Mouse (Mus musculus) kidney, embryonic 14.5 days (tissue): ENCODE results near the gene Ddx51. TPM values are rescaled to one million over a fixed set of nuclear protein-coding genes. Genes with fewer than 3 reads are reported as not detected.
A peak's percentile ranks its signal among the peaks of the same experiment; 100 is the strongest.

Source experiments
- ATAC-seq: fragments of 200-750 bp; cut with Nextera tagmentation; 2 replicates; pipeline ENCODE4 v1.8.0; 2017; ENCODE audit warnings: moderate number of reproducible peaks, mild to moderate bottlenecking, moderate TSS enrichment, moderate library complexity; ENCODE audit not compliant: low FRiP score, low TSS enrichment
- H3K27ac ChIP-seq: fragments of 300-500 bp; sonication (generic); 2 replicates; pipeline ENCODE4 v1.5.1; 2014; ENCODE audit warnings: low read depth, mild to moderate bottlenecking, low read length, moderate library complexity, mixed read lengths
- H3K27me3 ChIP-seq: fragments of 300-500 bp; sonication (generic); 2 replicates; pipeline ENCODE4 v1.6.1; 2014; ENCODE audit warnings: mild to moderate bottlenecking, low read length; ENCODE audit not compliant: control insufficient read depth, insufficient read depth
- H3K36me3 ChIP-seq: fragments of 300-500 bp; sonication (generic); 2 replicates; pipeline ENCODE4 v1.6.1; 2014; ENCODE audit warnings: low read length, mixed read lengths; ENCODE audit not compliant: control insufficient read depth, insufficient read depth
- H3K4me1 ChIP-seq: fragments of 300-500 bp; sonication (generic); 2 replicates; pipeline ENCODE4 v1.6.1; 2014; ENCODE audit warnings: low read length, mixed read lengths; ENCODE audit not compliant: control insufficient read depth, insufficient read depth
- H3K4me2 ChIP-seq: fragments of 300-500 bp; sonication (generic); replicated peaks from 2 replicates; pipeline ENCODE4 v1.6.1; 2014; ENCODE audit warnings: low read depth, mild to moderate bottlenecking, low read length
- H3K4me3 ChIP-seq: fragments of 300-500 bp; sonication (generic); 2 replicates; pipeline ENCODE4 v1.5.1; 2014; ENCODE audit warnings: mild to moderate bottlenecking, low read length
- H3K9ac ChIP-seq: fragments of 300-500 bp; sonication (generic); 2 replicates; pipeline ENCODE4 v1.6.1; 2014; ENCODE audit warnings: low read depth, mild to moderate bottlenecking, low read length, moderate library complexity
- H3K9me3 ChIP-seq: fragments of 300-500 bp; sonication (generic); 2 replicates; pipeline ENCODE4 v1.6.1; 2016; ENCODE audit warnings: low read length; ENCODE audit not compliant: control insufficient read depth
- WGBS: fragments of 180-500 bp; shearing (Covaris S2); extraction: QIAGEN DNeasy Blood & Tissue Kit; methylation state at CpG from one replicate; pipeline ENCODE4 v1.1.7; 2014; 5-methylcytosine and 5-hydroxymethylcytosine counted together
- polyA plus RNA-seq: library from polyadenylated mRNA; unstranded; fragments of >200 nt; fragmentation: Nextera tagmentation; extraction: Ambion mirVana; gene quantifications from 2 replicates; pipeline ENCODE4 v1.2.1, GENCODE M21; 2014

The Ddx51 gene
- polyA plus RNA-seq, result 23.9 and 31.1 TPM in 2 replicates

DNA sequence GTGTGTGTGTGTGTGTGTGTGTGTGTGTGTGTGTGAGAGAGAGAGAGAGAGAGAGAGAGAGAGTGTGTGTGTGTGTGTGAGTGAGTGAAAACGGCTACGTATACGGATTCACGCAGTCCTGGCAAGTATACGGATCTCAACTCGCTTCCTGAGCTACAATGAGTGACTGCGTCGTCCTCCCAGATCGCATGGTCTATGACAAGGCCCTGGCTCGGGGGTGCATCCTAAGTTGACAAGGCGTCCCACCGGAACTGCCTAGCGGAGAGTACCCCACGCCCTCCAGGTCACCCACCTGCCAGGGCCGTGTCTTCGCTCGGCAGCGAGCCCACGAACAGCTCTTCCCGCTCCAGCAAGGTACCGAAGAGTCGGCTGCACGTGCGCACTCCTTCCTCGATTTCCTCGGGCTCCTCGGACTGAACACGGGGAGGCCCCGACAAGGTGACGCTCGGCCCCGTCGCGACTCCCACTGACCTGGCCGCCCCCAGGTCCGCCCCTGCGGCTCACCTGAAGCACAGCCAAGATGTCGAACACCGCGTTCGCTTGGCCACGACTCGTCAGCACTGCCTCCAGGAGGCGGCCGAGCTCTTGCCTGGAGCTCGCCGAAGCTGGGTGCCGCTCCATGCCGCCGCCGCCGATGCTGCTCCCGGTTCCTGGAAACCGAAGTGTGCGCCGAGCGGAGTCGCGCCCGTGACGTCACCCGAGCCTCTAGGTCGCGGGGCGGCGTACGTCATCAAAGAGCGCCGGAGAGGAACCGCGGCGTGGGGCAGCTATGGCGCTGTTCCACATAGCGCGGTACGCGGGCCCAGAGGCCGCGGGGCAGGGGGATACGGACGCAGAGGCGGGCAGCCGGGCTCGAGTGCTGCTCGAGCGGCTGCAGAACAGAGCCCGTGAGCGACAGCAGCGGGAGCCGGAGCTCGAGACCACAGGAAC is at the start of gene Ddx51, which contains the start of gene Noc4l:
Gene Ddx51, plus strand, starts transcription at position 733 of the 930 bp plus-strand sequence.
Gene Noc4l, minus strand, starts transcription at position 699 of the 930 bp plus-strand sequence.
- H3K27me3 ChIP-seq, result no peaks in the 10 kb centered on the region
- peak within 1 kb of the TSS; percentile 88 for H3K9ac ChIP-seq
- 1% methylated on average over 86 of the region's 91 CpGs for WGBS
- peak within 1 kb of the TSS; percentile 99 for H3K4me3 ChIP-seq
- H3K36me3 ChIP-seq, result peaks cover 68% of the 10 kb centered on the region
- H3K4me2 ChIP-seq, result peak within 1 kb of the TSS; percentile 93
- peaks cover 6% of the 10 kb centered on the region for H3K4me1 ChIP-seq
- peak; percentile 84 for ATAC-seq
- H3K9me3 ChIP-seq, result no peaks in the 10 kb centered on the region
- H3K27ac ChIP-seq, result no peak within 1 kb of the TSS

- Histone ChIP-seq H3K9me3 (no peaks in the 10 kb centered on the region), H3K9ac (no peak overlapping the region), H3K4me3 (no peak overlapping the region), H3K4me2 (no peak overlapping the region), H3K27me3 (no peaks in the 10 kb centered on the region), H3K4me1 (no peaks in the 10 kb centered on the region), H3K36me3 (no peaks in the 10 kb centered on the region), H3K27ac (no peak overlapping the region)
- ATAC-seq, result no peak
- 82% methylated on average over 2 of the region's 2 CpGs for WGBS
Observed at GRCm38 (mm10) chr5:110604311-110604710, 48.9 kb upstream of the Ddx51 start.

DNA sequence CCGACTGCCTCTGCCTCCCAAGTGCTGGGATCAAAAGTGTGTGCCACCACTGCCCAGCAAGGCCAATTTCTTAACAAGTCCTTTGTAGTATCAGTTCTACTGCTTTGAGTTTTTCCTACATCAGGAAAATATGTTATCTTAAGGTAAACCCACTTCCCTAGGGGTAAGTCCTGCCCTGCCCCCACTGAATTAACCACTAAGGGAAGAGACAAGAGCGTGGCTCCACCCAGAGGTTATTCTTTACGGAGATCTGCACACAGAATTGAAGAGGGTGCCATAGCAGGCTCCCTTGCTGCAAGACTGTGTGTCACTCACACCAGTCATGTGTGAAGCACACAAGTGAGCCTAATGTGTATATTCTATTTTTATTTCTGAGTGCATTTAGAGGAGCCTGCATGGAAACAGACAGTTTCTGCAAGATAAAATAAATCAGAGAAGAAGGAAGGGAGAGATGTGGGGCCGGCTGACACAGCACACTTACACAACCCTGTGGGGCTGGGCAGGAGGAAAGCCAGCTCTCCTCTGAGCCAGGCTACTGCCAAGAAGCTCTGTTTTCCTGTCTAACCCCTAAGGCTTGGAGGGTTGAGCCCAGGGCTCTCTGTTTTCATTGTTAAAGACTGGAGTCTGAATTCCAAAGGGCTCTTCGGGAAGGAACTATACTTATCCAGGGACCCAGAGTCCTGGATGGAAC is 47.6 kb upstream of the Ddx51 start:
- H3K36me3 ChIP-seq, result no peaks in the 10 kb centered on the region
- no peak overlapping the region for H3K9ac ChIP-seq
- no peaks in the 10 kb centered on the region for H3K9me3 ChIP-seq
- H3K27ac ChIP-seq, result no peak overlapping the region
- H3K4me1 ChIP-seq, result no peaks in the 10 kb centered on the region
- no peaks in the 10 kb centered on the region for H3K27me3 ChIP-seq
- no peak overlapping the region for H3K4me3 ChIP-seq
- H3K4me2 ChIP-seq, result no peak overlapping the region
- ATAC-seq, result no peak
- 56% methylated on average over 5 of the region's 5 CpGs for WGBS

- Histone ChIP-seq H3K4me1 (no peaks in the 10 kb centered on the region), H3K9ac (no peak overlapping the region), H3K27ac (no peak overlapping the region), H3K4me2 (no peak overlapping the region), H3K27me3 (no peaks in the 10 kb centered on the region), H3K36me3 (no peaks in the 10 kb centered on the region), H3K4me3 (no peak overlapping the region), H3K9me3 (no peaks in the 10 kb centered on the region)
- 44% methylated on average over 3 of the region's 3 CpGs for WGBS
- ATAC-seq, result no peak
Observed at GRCm38 (mm10) chr5:110607767-110608166, 45.5 kb upstream of the Ddx51 start.

DNA sequence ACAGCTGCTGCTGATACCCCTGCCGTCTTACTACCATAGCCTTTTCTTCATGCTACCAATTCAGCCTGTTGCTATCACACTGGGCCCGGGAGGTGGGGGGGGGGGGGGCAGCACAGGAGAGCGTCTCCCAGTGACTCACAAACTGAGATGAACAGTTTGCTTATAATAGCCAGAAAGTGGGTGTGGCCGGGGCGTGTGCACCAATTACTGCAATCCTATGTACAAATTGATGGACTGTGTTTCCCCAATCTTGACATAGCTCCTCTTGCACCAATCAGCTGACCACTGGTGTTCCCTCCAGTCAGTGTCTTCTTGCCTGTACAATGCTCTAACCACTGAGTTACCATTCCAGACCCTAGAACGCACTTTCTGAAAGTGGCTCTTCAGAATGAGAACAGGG is 44.9 kb upstream of the Ddx51 start:
- 82% methylated on average over 6 of the region's 6 CpGs for WGBS
- no peak for ATAC-seq
- H3K27ac ChIP-seq, result no peak overlapping the region
- no peaks in the 10 kb centered on the region for H3K9me3 ChIP-seq
- no peaks in the 10 kb centered on the region for H3K4me1 ChIP-seq
- H3K27me3 ChIP-seq, result no peaks in the 10 kb centered on the region
- H3K9ac ChIP-seq, result no peak overlapping the region
- H3K36me3 ChIP-seq, result no peaks in the 10 kb centered on the region
- H3K4me3 ChIP-seq, result no peak overlapping the region
- H3K4me2 ChIP-seq, result no peak overlapping the region

- Histone ChIP-seq H3K4me1 (no peaks in the 10 kb centered on the region), H3K4me2 (no peak overlapping the region), H3K9me3 (no peaks in the 10 kb centered on the region), H3K4me3 (no peak overlapping the region), H3K36me3 (no peaks in the 10 kb centered on the region), H3K27me3 (no peaks in the 10 kb centered on the region), H3K27ac (no peak overlapping the region), H3K9ac (no peak overlapping the region)
- 69% methylated on average over 8 of the region's 8 CpGs for WGBS
- no peak for ATAC-seq
Observed at GRCm38 (mm10) chr5:110608941-110609340, 44.3 kb upstream of the Ddx51 start.

DNA sequence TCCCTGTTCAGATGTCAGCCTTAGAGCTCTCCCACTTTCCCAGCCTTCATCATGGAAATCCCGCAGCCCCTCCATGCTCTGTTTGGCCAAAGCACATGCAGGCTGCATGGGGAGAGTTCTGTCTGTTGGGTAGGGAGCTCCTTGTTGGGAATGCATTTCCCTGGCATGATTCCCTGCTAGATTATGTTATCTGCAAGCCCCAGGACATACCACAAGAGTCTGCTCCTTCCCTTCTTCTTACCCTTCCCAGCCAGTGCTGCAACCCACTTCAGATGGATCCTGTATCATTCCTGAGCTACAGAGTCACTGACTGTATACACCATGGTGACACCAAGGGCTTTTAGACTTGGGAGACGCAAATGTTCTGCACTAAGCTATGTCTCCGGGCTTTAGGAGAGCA is 43.8 kb upstream of the Ddx51 start:
- H3K4me3 ChIP-seq, result no peak overlapping the region
- H3K4me2 ChIP-seq, result no peak overlapping the region
- H3K27ac ChIP-seq, result no peak overlapping the region
- 86% methylated on average over 3 of the region's 3 CpGs for WGBS
- no peak for ATAC-seq
- no peaks in the 10 kb centered on the region for H3K27me3 ChIP-seq
- no peak overlapping the region for H3K9ac ChIP-seq
- H3K4me1 ChIP-seq, result no peaks in the 10 kb centered on the region
- H3K9me3 ChIP-seq, result no peaks in the 10 kb centered on the region
- H3K36me3 ChIP-seq, result no peaks in the 10 kb centered on the region

DNA sequence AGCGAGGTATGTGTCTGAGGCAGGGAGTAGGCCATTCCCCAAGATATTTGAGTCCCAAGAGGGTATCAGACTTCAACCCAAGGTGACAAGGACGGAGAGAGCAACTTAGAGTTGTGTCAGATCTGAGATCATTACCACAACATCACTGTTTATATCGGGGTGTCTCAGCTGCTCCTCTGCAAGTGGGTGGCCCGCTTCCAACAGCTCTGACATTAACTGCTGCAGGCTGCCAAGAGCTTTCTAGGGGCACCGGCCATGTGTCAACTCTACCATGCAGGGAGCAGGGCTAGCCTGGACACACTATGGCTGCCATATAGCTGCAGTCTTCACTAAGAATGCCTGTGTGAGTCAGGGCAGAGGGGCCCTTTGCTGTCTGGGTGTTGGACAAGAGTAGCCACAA is 43.4 kb upstream of the Ddx51 start:
- no peaks in the 10 kb centered on the region for H3K4me1 ChIP-seq
- H3K4me2 ChIP-seq, result no peak overlapping the region
- no peak overlapping the region for H3K4me3 ChIP-seq
- ATAC-seq, result no peak
- no peaks in the 10 kb centered on the region for H3K9me3 ChIP-seq
- no peak overlapping the region for H3K27ac ChIP-seq
- H3K27me3 ChIP-seq, result no peaks in the 10 kb centered on the region
- no peaks in the 10 kb centered on the region for H3K36me3 ChIP-seq
- no peak overlapping the region for H3K9ac ChIP-seq
- 74% methylated on average over 5 of the region's 5 CpGs for WGBS

GRCm38 (mm10) chr5:110610484-110610883 is 42.8 kb upstream of the Ddx51 start:
- Histone ChIP-seq H3K27ac (no peak overlapping the region), H3K36me3 (no peaks in the 10 kb centered on the region), H3K9me3 (no peaks in the 10 kb centered on the region), H3K4me1 (no peaks in the 10 kb centered on the region), H3K4me3 (no peak overlapping the region), H3K9ac (no peak overlapping the region), H3K27me3 (no peaks in the 10 kb centered on the region), H3K4me2 (no peak overlapping the region)
- no peak for ATAC-seq
- 92% methylated on average over 7 of the region's 7 CpGs for WGBS
